Mouse (Mus musculus) liver, adult 2 months (tissue): ENCODE measurements around the gene Rho.

Source experiments
- CTCF ChIP-seq: fragments of 200-500 bp; IDR thresholded peaks from 2 replicates; pipeline ENCODE4 v1.5.1; 2011; ENCODE audit warnings: low read depth, low read length, control low read depth
- POLR2A ChIP-seq: fragments of 200-500 bp; IDR thresholded peaks from 2 replicates; pipeline ENCODE4 v1.6.1; 2011; ENCODE audit warnings: low read length, control low read depth; ENCODE audit not compliant: insufficient read depth; ENCODE audit errors: extremely low read depth

- TF ChIP-seq CTCF: no peak
- TF ChIP-seq POLR2A: no peak
Observed at GRCm38 (mm10) chr6:115902545-115902944, 29.0 kb upstream of the Rho start.
